Mouse (Mus musculus): ENCODE data around the gene Peli3. TPM values are rescaled to one million over a fixed set of nuclear protein-coding genes. Genes with fewer than 3 reads are reported as not detected.

Peli3 gene
- polyA plus RNA-seq, 1 experiment, result 1.5 TPM

GRCm38 (mm10) chr19:4898972-4899371 lies 44.0 kb downstream of the Peli3 start:
- TF ChIP-seq CTCF (IDR thresholded peaks at IDR 0.05; ENCODE audit: extremely low read depth, insufficient read depth, insufficient read length, insufficient replicate concordance) (no peak), POLR2A (IDR thresholded peaks at IDR 0.05; ENCODE audit: low read depth, low read length) (no peak)
- WGBS, result 88% methylated on average over 9 of the region's 9 CpGs
- Histone ChIP-seq H3K4me3 (ENCODE audit: extremely low read depth, insufficient read depth, insufficient read length) (no peak overlapping the region), H3K27me3 (ENCODE audit: control insufficient read depth, insufficient read depth, low read length) (no peaks in the 10 kb centered on the region), H3K36me3 (ENCODE audit: control insufficient read depth, insufficient read depth, low read length) (no peaks in the 10 kb centered on the region), H3K4me1 (ENCODE audit: control insufficient read depth, insufficient read depth, insufficient read length) (no peaks in the 10 kb centered on the region), H3K27ac (ENCODE audit: insufficient read depth, low read length) (no peak overlapping the region)
- no peak for DNase-seq (ENCODE audit: low read depth in 1 of 2, low spot score in 2 of 2)

GRCm38 (mm10) chr19:4896780-4897520 lies 46.0 kb downstream of the Peli3 start:
- Histone ChIP-seq H3K4me1 (ENCODE audit: control insufficient read depth, insufficient read depth, insufficient read length) (no peaks in the 10 kb centered on the region), H3K4me3 (ENCODE audit: extremely low read depth, insufficient read depth, insufficient read length) (no peak overlapping the region), H3K27ac (ENCODE audit: insufficient read depth, low read length) (no peak overlapping the region), H3K27me3 (ENCODE audit: control insufficient read depth, insufficient read depth, low read length) (no peaks in the 10 kb centered on the region), H3K36me3 (ENCODE audit: control insufficient read depth, insufficient read depth, low read length) (no peaks in the 10 kb centered on the region)
- WGBS, result 84% methylated on average over 21 of the region's 21 CpGs
- DNase-seq (ENCODE audit: low read depth in 1 of 2, low spot score in 2 of 2), result no peak
- TF ChIP-seq CTCF (IDR thresholded peaks at IDR 0.05; ENCODE audit: extremely low read depth, insufficient read depth, insufficient read length, insufficient replicate concordance) (no peak), POLR2A (IDR thresholded peaks at IDR 0.05; ENCODE audit: low read depth, low read length) (no peak)

- Histone ChIP-seq H3K4me3 (ENCODE audit: extremely low read depth, insufficient read depth, insufficient read length) (no peak overlapping the region), H3K27me3 (ENCODE audit: control insufficient read depth, insufficient read depth, low read length) (no peaks in the 10 kb centered on the region), H3K36me3 (ENCODE audit: control insufficient read depth, insufficient read depth, low read length) (no peaks in the 10 kb centered on the region), H3K4me1 (ENCODE audit: control insufficient read depth, insufficient read depth, insufficient read length) (no peaks in the 10 kb centered on the region), H3K27ac (ENCODE audit: insufficient read depth, low read length) (no peak overlapping the region)
- TF ChIP-seq POLR2A (IDR thresholded peaks at IDR 0.05; ENCODE audit: low read depth, low read length) (no peak), CTCF (IDR thresholded peaks at IDR 0.05; ENCODE audit: extremely low read depth, insufficient read depth, insufficient read length, insufficient replicate concordance) (no peak)
- 62% methylated on average over 3 of the region's 3 CpGs for WGBS
- no peak for DNase-seq (ENCODE audit: low read depth in 1 of 2, low spot score in 2 of 2)
Observed at GRCm38 (mm10) chr19:4891798-4892197, 51.1 kb downstream of the Peli3 start.

GRCm38 (mm10) chr19:4889791-4890190 lies 53.1 kb downstream of the Peli3 start:
- 91% methylated on average over 10 of the region's 10 CpGs for WGBS
- TF ChIP-seq CTCF (IDR thresholded peaks at IDR 0.05; ENCODE audit: extremely low read depth, insufficient read depth, insufficient read length, insufficient replicate concordance), result no peak
- TF ChIP-seq POLR2A (IDR thresholded peaks at IDR 0.05; ENCODE audit: low read depth, low read length), result no peak
- no peak for DNase-seq (ENCODE audit: low read depth in 1 of 2, low spot score in 2 of 2)
- Histone ChIP-seq H3K36me3 (ENCODE audit: control insufficient read depth, insufficient read depth, low read length) (no peaks in the 10 kb centered on the region), H3K4me3 (ENCODE audit: extremely low read depth, insufficient read depth, insufficient read length) (no peak overlapping the region), H3K4me1 (ENCODE audit: control insufficient read depth, insufficient read depth, insufficient read length) (no peaks in the 10 kb centered on the region), H3K27ac (ENCODE audit: insufficient read depth, low read length) (no peak overlapping the region), H3K27me3 (ENCODE audit: control insufficient read depth, insufficient read depth, low read length) (no peaks in the 10 kb centered on the region)

GRCm38 (mm10) chr19:4883961-4884360 lies 59.0 kb downstream of the Peli3 start:
- H3K27ac ChIP-seq (ENCODE audit: insufficient read depth, low read length), result no peak overlapping the region
- no peaks in the 10 kb centered on the region for H3K27me3 ChIP-seq (ENCODE audit: control insufficient read depth, insufficient read depth, low read length)
- H3K36me3 ChIP-seq (ENCODE audit: control insufficient read depth, insufficient read depth, low read length), result no peaks in the 10 kb centered on the region

More at GRCm38 (mm10) chr19:4883961-4884360, 59.0 kb downstream of the Peli3 start:
- DNase-seq (ENCODE audit: low read depth in 1 of 2, low spot score in 2 of 2), result no peak
- Histone ChIP-seq H3K4me1 (ENCODE audit: control insufficient read depth, insufficient read depth, insufficient read length) (no peaks in the 10 kb centered on the region), H3K4me3 (ENCODE audit: extremely low read depth, insufficient read depth, insufficient read length) (no peak overlapping the region)
- WGBS, result 93% methylated on average over 4 of the region's 4 CpGs
- TF ChIP-seq CTCF (IDR thresholded peaks at IDR 0.05; ENCODE audit: extremely low read depth, insufficient read depth, insufficient read length, insufficient replicate concordance) (no peak), POLR2A (IDR thresholded peaks at IDR 0.05; ENCODE audit: low read depth, low read length) (no peak)

Other genes with a start within 250 kb of the Peli3 start
- 0.42 TPM in 1 of 2 replicates, not detected in the other for gene Gm960, start 244.5 kb downstream of the Peli3 start, polyA plus RNA-seq (2012; rRNA removed)
- gene Sptbn2, start 232.0 kb downstream of the Peli3 start, polyA plus RNA-seq (2012; rRNA removed), result 0.16 and 0.20 TPM in 2 replicates
- gene Rbm4b, start 186.6 kb downstream of the Peli3 start, polyA plus RNA-seq (2012; rRNA removed), result 7.4 and 8.3 TPM in 2 replicates
- 34.6 and 40.5 TPM in 2 replicates for gene Rbm4, start 149.2 kb downstream of the Peli3 start, polyA plus RNA-seq (2012; rRNA removed)
- 12.0 and 15.0 TPM in 2 replicates for gene Gm21992, start 131.5 kb downstream of the Peli3 start, polyA plus RNA-seq (2012; rRNA removed)
- gene Rbm14, start 131.5 kb downstream of the Peli3 start, polyA plus RNA-seq (2012; rRNA removed), result 50.0 and 69.3 TPM in 2 replicates
- 19.3 and 20.8 TPM in 2 replicates for gene Ccs, start 103.8 kb downstream of the Peli3 start, polyA plus RNA-seq (2012; rRNA removed)
- gene Ccdc87, start 103.8 kb downstream of the Peli3 start, polyA plus RNA-seq (2012; rRNA removed), result 0.02 TPM in 2 replicates
- gene Ctsf, start 88.0 kb downstream of the Peli3 start, polyA plus RNA-seq (2012; rRNA removed), result 31.3 and 35.0 TPM in 2 replicates
- 0.06 and 0.32 TPM in 2 replicates for gene Actn3, start 65.2 kb downstream of the Peli3 start, polyA plus RNA-seq (2012; rRNA removed)
- 25.0 and 35.6 TPM in 2 replicates for gene Zdhhc24, start 64.5 kb downstream of the Peli3 start, polyA plus RNA-seq (2012; rRNA removed)
- gene Bbs1, start 36.5 kb downstream of the Peli3 start, polyA plus RNA-seq (2012; rRNA removed), result 1.3 and 2.6 TPM in 2 replicates
- gene Dpp3, start 14.8 kb downstream of the Peli3 start, polyA plus RNA-seq (2012; rRNA removed), result 79.5 and 98.8 TPM in 2 replicates
- 14.1 and 14.5 TPM in 2 replicates for gene Mrpl11, start 19.0 kb upstream of the Peli3 start, polyA plus RNA-seq (2012; rRNA removed)
- gene Npas4, start 47.2 kb upstream of the Peli3 start, polyA plus RNA-seq (2012; rRNA removed), result 0.72 and 1.1 TPM in 2 replicates
- 6.8 and 8.8 TPM in 2 replicates for gene Slc29a2, start 80.7 kb upstream of the Peli3 start, polyA plus RNA-seq (2012; rRNA removed)
- gene B4gat1, start 95.7 kb upstream of the Peli3 start, polyA plus RNA-seq (2012; rRNA removed), result 9.7 and 12.0 TPM in 2 replicates
- gene AC124502.3, start 95.8 kb upstream of the Peli3 start, polyA plus RNA-seq (2012; rRNA removed), result 0.36 and 0.79 TPM in 2 replicates
- 35.8 and 44.7 TPM in 2 replicates for gene Brms1, start 98.2 kb upstream of the Peli3 start, polyA plus RNA-seq (2012; rRNA removed)
- 1.9 and 2.6 TPM in 2 replicates for gene Rin1, start 107.4 kb upstream of the Peli3 start, polyA plus RNA-seq (2012; rRNA removed)
- 5.5 and 6.3 TPM in 2 replicates for gene Cd248, start 125.0 kb upstream of the Peli3 start, polyA plus RNA-seq (2012; rRNA removed)
- 0.69 and 1.4 TPM in 2 replicates for gene Tmem151a, start 142.4 kb upstream of the Peli3 start, polyA plus RNA-seq (2012; rRNA removed)
- 60.5 and 84.1 TPM in 2 replicates for gene Yif1a, start 145.4 kb upstream of the Peli3 start, polyA plus RNA-seq (2012; rRNA removed)
- gene Cnih2, start 155.4 kb upstream of the Peli3 start, polyA plus RNA-seq (2012; rRNA removed), result 0.94 and 1.4 TPM in 2 replicates
- 116 and 138 TPM in 2 replicates for gene Rab1b, start 163.9 kb upstream of the Peli3 start, polyA plus RNA-seq (2012; rRNA removed)
- gene Klc2, start 175.4 kb upstream of the Peli3 start, polyA plus RNA-seq (2012; rRNA removed), result 26.8 and 27.9 TPM in 2 replicates